Mouse (Mus musculus): ENCODE results near the gene Zfp951. TPM values are rescaled to one million over a fixed set of nuclear protein-coding genes. Genes with fewer than 3 reads are reported as not detected.

The Zfp951 gene
- polyA plus RNA-seq, 1 experiment from 2014 or later = 2.7 TPM

Other genes starting within 250 kb of the Zfp951 start
- 2.3 and 2.5 TPM in 2 replicates for gene Abcg3, start 122.6 kb upstream of the Zfp951 start, polyA plus RNA-seq (2014; fragmentation: Nextera tagmentation; extraction: Ambion mirVana)

Data from liver, embryonic 11.5 days (tissue).